25 mouse cellular contexts compared by ENCODE assay signal in the genomic region with DNA sequence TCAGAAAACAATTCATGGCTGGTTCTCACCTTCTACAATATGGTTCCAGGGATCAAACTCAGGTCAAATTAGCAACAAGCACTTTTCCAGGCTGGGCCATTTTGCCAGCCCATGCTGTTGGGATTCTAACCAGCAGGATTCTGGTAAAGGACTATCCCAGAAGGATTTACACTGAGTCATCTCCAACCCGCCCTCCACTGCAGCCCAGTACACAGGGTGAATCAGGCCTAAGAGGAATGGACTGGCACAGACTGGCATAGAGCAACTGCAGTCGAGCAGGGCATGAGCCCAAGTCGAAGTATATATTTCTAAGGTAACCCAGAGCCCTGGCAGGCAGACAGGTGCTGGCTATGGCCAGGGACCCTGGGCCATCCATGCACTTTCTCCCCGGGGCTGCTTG. TPM values are rescaled to one million over a fixed set of nuclear protein-coding genes. Genes with fewer than 3 reads are reported as not detected.
DNase-seq lines count a peak whose midpoint lies in the region; ATAC-seq and TF ChIP-seq lines count a peak whose summit lies in the region.
"Had no signal": no experiment of that assay in that cellular context is flagged by ENCODE, and none has a peak within 500 bp of the region (broad histone marks: within the 10 kb centered on the region; RNA-seq: fewer than 3 reads in every experiment).

No protein-coding gene starts in this region.

- H3K9ac ChIP-seq in neural tube, embryonic 11.5 days (ENCODE audit: low read length), result no peak overlapping the region
- no peak overlapping the region for H3K9ac ChIP-seq in stomach, postnatal 0 days (ENCODE audit: low read length)
- H3K9ac ChIP-seq: embryonic facial prominence, embryonic 12.5 days; forebrain, embryonic 12.5 days had no signal

- no peak for ATAC-seq in neural tube, embryonic 11.5 days (ENCODE audit: insufficient read depth, low FRiP score, low TSS enrichment)
- ATAC-seq in stomach, postnatal 0 days (ENCODE audit: low FRiP score, low TSS enrichment), result peak; percentile 66; the same call in 1 of the 2 replicates
- ATAC-seq: CD4-positive, CD25-positive, alpha-beta regulatory T cell, adult 4 months; forebrain, embryonic 14.5 days; forebrain, embryonic 16.5 days had no signal

- DNase-seq in adrenal gland, adult 2 months, result peak; percentile 24
- DNase-seq in adrenal gland, adult 18-20 months (ENCODE audit: low spot score in 2 of 2), result no peak
- DNase-seq in neural tube, embryonic 11.5 days (ENCODE audit: low spot score), result peak; percentile 5
- DNase-seq in neural tube, embryonic 10.5 days (ENCODE audit: extremely low spot score, low spot score), result no peak
- DNase-seq in NIH3T3 (ENCODE audit: low read depth), result peak; percentile 74
- DNase-seq in stomach, postnatal 0 days (ENCODE audit: low spot score), result no peak
- DNase-seq in embryonic facial prominence, embryonic 10.5 days (ENCODE audit: low spot score), result no peak
- no peak for DNase-seq in urinary bladder, postnatal 14 days (ENCODE audit: low spot score)
- DNase-seq: adrenal gland, postnatal 25 days; B cell, adult 2 months; cerebellum, adult 11 months; cerebellum, adult 18-20 months; cerebellum, adult 8-10 months; cerebellum, adult 9-11 months; cerebellum, postnatal 14 days; cerebellum, postnatal 36 days; embryo, embryonic 11 days had no signal

- no peaks in the 10 kb centered on the region for H3K27me3 ChIP-seq in neural tube, embryonic 11.5 days (ENCODE audit: control insufficient read depth, insufficient read depth, low read length)
- no peaks in the 10 kb centered on the region for H3K27me3 ChIP-seq in stomach, postnatal 0 days (ENCODE audit: control insufficient read depth, insufficient read depth, low read length)
- H3K27me3 ChIP-seq in embryonic facial prominence, embryonic 10.5 days (replicated peaks; ENCODE audit: low read depth, poor library complexity, severe bottlenecking), result no peaks in the 10 kb centered on the region
- H3K27me3 ChIP-seq: CH12.LX; embryonic facial prominence, embryonic 12.5 days had no signal

- no peaks in the 10 kb centered on the region for H3K9me3 ChIP-seq in neural tube, embryonic 11.5 days (ENCODE audit: control insufficient read depth, low read length)
- H3K9me3 ChIP-seq in stomach, postnatal 0 days (ENCODE audit: control insufficient read depth, low read length), result no peaks in the 10 kb centered on the region
- no peaks in the 10 kb centered on the region for H3K9me3 ChIP-seq in embryonic facial prominence, embryonic 10.5 days
- H3K9me3 ChIP-seq: embryonic facial prominence, embryonic 12.5 days; forebrain, embryonic 10.5 days; forebrain, embryonic 12.5 days had no signal

- no peak overlapping the region for H3K4me3 ChIP-seq in neural tube, embryonic 11.5 days (ENCODE audit: low read depth, low read length)
- H3K4me3 ChIP-seq in stomach, postnatal 0 days (ENCODE audit: low read depth, low read length), result no peak overlapping the region
- H3K4me3 ChIP-seq in embryonic facial prominence, embryonic 10.5 days, result no peak overlapping the region
- H3K4me3 ChIP-seq: embryonic facial prominence, embryonic 12.5 days; forebrain, embryonic 10.5 days; forebrain, embryonic 12.5 days had no signal

- TF ChIP-seq CTCF in stomach, postnatal 0 days (IDR thresholded peaks at IDR 0.05; ENCODE audit: low read depth), result no peak

- H3K4me2 ChIP-seq in neural tube, embryonic 11.5 days (ENCODE audit: low read depth), result no peak overlapping the region
- H3K4me2 ChIP-seq in stomach, postnatal 0 days (replicated peaks; ENCODE audit: low read depth), result no peak overlapping the region
- H3K4me2 ChIP-seq: embryonic facial prominence, embryonic 12.5 days had no signal

- TF ChIP-seq EP300 in stomach, postnatal 0 days (optimal IDR thresholded peaks at IDR 0.05), result no peak

- H3K36me3 ChIP-seq in neural tube, embryonic 11.5 days (ENCODE audit: control insufficient read depth, insufficient read depth, low read length), result no peaks in the 10 kb centered on the region
- no peaks in the 10 kb centered on the region for H3K36me3 ChIP-seq in stomach, postnatal 0 days (ENCODE audit: control insufficient read depth, insufficient read depth, low read length)
- no peaks in the 10 kb centered on the region for H3K36me3 ChIP-seq in embryonic facial prominence, embryonic 10.5 days (replicated peaks)
- H3K36me3 ChIP-seq: embryonic facial prominence, embryonic 12.5 days; forebrain, embryonic 10.5 days; forebrain, embryonic 12.5 days; G1E had no signal

- 0 out of 2 replicates have a peak, but pooled peaks cover 3% of the 10 kb centered on the region for H3K4me1 ChIP-seq in neural tube, embryonic 11.5 days (ENCODE audit: control insufficient read depth, insufficient read depth, low read length)
- no peaks in the 10 kb centered on the region for H3K4me1 ChIP-seq in stomach, postnatal 0 days (replicated peaks; ENCODE audit: control insufficient read depth, insufficient read depth)
- peaks cover 13% of the 10 kb centered on the region for H3K4me1 ChIP-seq in embryonic facial prominence, embryonic 10.5 days

- H3K27ac ChIP-seq in neural tube, embryonic 11.5 days (ENCODE audit: low read depth, low read length), result no peak overlapping the region
- H3K27ac ChIP-seq in stomach, postnatal 0 days (replicated peaks), result no peak overlapping the region
- no peak overlapping the region for H3K27ac ChIP-seq in embryonic facial prominence, embryonic 10.5 days (replicated peaks)
- H3K27ac ChIP-seq: embryonic facial prominence, embryonic 12.5 days; forebrain, embryonic 10.5 days; forebrain, embryonic 12.5 days had no signal

- WGBS in neural tube, embryonic 11.5 days, result 88% methylated on average over 4 of the region's 4 CpGs
- WGBS in stomach, postnatal 0 days, result 83% methylated on average over 4 of the region's 4 CpGs
- 90% methylated on average over 4 of the region's 4 CpGs for WGBS in embryonic facial prominence, embryonic 10.5 days

RNA-seq across cellular contexts. Expression of a gene that starts 12.2 kb away (rescaled TPM):
- total RNA-seq in adrenal gland, adult 2 months (2021), result 10 to 100 TPM; 46.7 to 84.2 TPM
- polyA plus RNA-seq in adrenal gland, adult 2 months (2012; rRNA removed), result 21.2 and 23.2 TPM in 2 replicates
- total RNA-seq in adrenal gland, adult 18-20 months (2021), result 100 to 1,000 TPM in 1 of 2 experiments, 10 to 100 TPM in 1; 99.8 to 239 TPM
- polyA plus RNA-seq in neural tube, embryonic 11.5 days (2014; fragmentation: Nextera tagmentation; extraction: Ambion mirVana), result 1.4 and 1.8 TPM in 2 replicates
- polyA plus RNA-seq in stomach, postnatal 0 days (2015; fragmentation: Nextera tagmentation; extraction: Ambion mirVana), result 2.8 and 3.1 TPM in 2 replicates
- 1.6 and 2.1 TPM in 2 replicates for polyA plus RNA-seq in embryonic facial prominence, embryonic 10.5 days (2016; fragmentation: Nextera tagmentation; extraction: Ambion mirVana)

Comparison
In these comparisons a context has a peak if more than half of its experiments do, and no peak if none do; other contexts are left out.
1. DNase-seq: peak in adrenal gland, adult 2 months (single experiment), neural tube, embryonic 11.5 days (single experiment) and NIH3T3 (single experiment); none in adrenal gland, adult 18-20 months (0 of 2), neural tube, embryonic 10.5 days (single experiment), stomach, postnatal 0 days (single experiment), embryonic facial prominence, embryonic 10.5 days (single experiment) and urinary bladder, postnatal 14 days (single experiment).